Mouse (Mus musculus): ENCODE measurements around the gene Dnah3. TPM values are rescaled to one million over a fixed set of nuclear protein-coding genes. Genes with fewer than 3 reads are reported as not detected.

Gene Dnah3
- total RNA-seq, 2 experiments from 2014 or later = not detected

- no peak for ATAC-seq (replicated peaks; ENCODE audit: low FRiP score, low TSS enrichment, poor library complexity, severe bottlenecking)
Measured at GRCm38 (mm10) chr7:119960546-119960945, 134.5 kb downstream of the Dnah3 start.

- no peak for ATAC-seq (replicated peaks; ENCODE audit: low FRiP score, low TSS enrichment, poor library complexity, severe bottlenecking)
Measured at GRCm38 (mm10) chr7:119960006-119960405, 135.1 kb downstream of the Dnah3 start.

GRCm38 (mm10) chr7:119959491-119959890 lies 135.6 kb downstream of the Dnah3 start:
- ATAC-seq (replicated peaks; ENCODE audit: low FRiP score, low TSS enrichment, poor library complexity, severe bottlenecking) = no peak

GRCm38 (mm10) chr7:119959091-119959490 lies 136.0 kb downstream of the Dnah3 start:
- ATAC-seq (replicated peaks; ENCODE audit: low FRiP score, low TSS enrichment, poor library complexity, severe bottlenecking) = no peak

- no peak for ATAC-seq (replicated peaks; ENCODE audit: low FRiP score, low TSS enrichment, poor library complexity, severe bottlenecking)
Measured at GRCm38 (mm10) chr7:119957421-119957820, 137.7 kb downstream of the Dnah3 start.

GRCm38 (mm10) chr7:119954047-119954446 lies 141.0 kb downstream of the Dnah3 start:
- no peak for ATAC-seq (replicated peaks; ENCODE audit: low FRiP score, low TSS enrichment, poor library complexity, severe bottlenecking)

GRCm38 (mm10) chr7:119941569-119941968 lies 153.5 kb downstream of the Dnah3 start:
- no peak for ATAC-seq (replicated peaks; ENCODE audit: low FRiP score, low TSS enrichment, poor library complexity, severe bottlenecking)

GRCm38 (mm10) chr7:119937036-119937435 lies 158.0 kb downstream of the Dnah3 start:
- ATAC-seq (replicated peaks; ENCODE audit: low FRiP score, low TSS enrichment, poor library complexity, severe bottlenecking) = no peak

- ATAC-seq (replicated peaks; ENCODE audit: low FRiP score, low TSS enrichment, poor library complexity, severe bottlenecking) = no peak
Measured at GRCm38 (mm10) chr7:119936321-119936720, 158.8 kb downstream of the Dnah3 start.

GRCm38 (mm10) chr7:119928783-119929440 lies 166.2 kb downstream of the Dnah3 start:
- ATAC-seq (replicated peaks; ENCODE audit: low FRiP score, low TSS enrichment, poor library complexity, severe bottlenecking) = no peak

- no peak for ATAC-seq (replicated peaks; ENCODE audit: low FRiP score, low TSS enrichment, poor library complexity, severe bottlenecking)
Measured at GRCm38 (mm10) chr7:119921054-119921453, 174.0 kb downstream of the Dnah3 start.

GRCm38 (mm10) chr7:119920457-119920856 lies 174.6 kb downstream of the Dnah3 start:
- ATAC-seq (replicated peaks; ENCODE audit: low FRiP score, low TSS enrichment, poor library complexity, severe bottlenecking) = no peak

GRCm38 (mm10) chr7:119911727-119912126 lies 183.4 kb downstream of the Dnah3 start:
- no peak for ATAC-seq (replicated peaks; ENCODE audit: low FRiP score, low TSS enrichment, poor library complexity, severe bottlenecking)

- ATAC-seq (replicated peaks; ENCODE audit: low FRiP score, low TSS enrichment, poor library complexity, severe bottlenecking) = no peak
Measured at GRCm38 (mm10) chr7:119906523-119907215, 188.4 kb downstream of the Dnah3 start.

- ATAC-seq (replicated peaks; ENCODE audit: low FRiP score, low TSS enrichment, poor library complexity, severe bottlenecking) = no peak
Measured at GRCm38 (mm10) chr7:119899386-119900057, 195.6 kb downstream of the Dnah3 start.

GRCm38 (mm10) chr7:119898247-119898856 lies 196.7 kb downstream of the Dnah3 start:
- ATAC-seq (replicated peaks; ENCODE audit: low FRiP score, low TSS enrichment, poor library complexity, severe bottlenecking) = no peak

GRCm38 (mm10) chr7:119897521-119898109 lies 197.5 kb downstream of the Dnah3 start:
- 0 out of 2 replicates have a peak, but pooled peaks have one; percentile 21 for ATAC-seq (replicated peaks; ENCODE audit: low FRiP score, low TSS enrichment, poor library complexity, severe bottlenecking)

- peak; percentile 96 for ATAC-seq (replicated peaks; ENCODE audit: low FRiP score, low TSS enrichment, poor library complexity, severe bottlenecking)
Measured at GRCm38 (mm10) chr7:119895639-119896512, 199.2 kb downstream of the Dnah3 start, which contains the start of the genes Lyrm1 and Dcun1d3. Gene Lyrm1, plus strand, starts transcription at chr7:119895861. Gene Dcun1d3, minus strand, starts transcription at chr7:119896298.

All from megakaryocyte-erythroid progenitor cell, adult 5-6 weeks (primary cell).